Mouse (Mus musculus): ENCODE data around the gene Fas.

DNA sequence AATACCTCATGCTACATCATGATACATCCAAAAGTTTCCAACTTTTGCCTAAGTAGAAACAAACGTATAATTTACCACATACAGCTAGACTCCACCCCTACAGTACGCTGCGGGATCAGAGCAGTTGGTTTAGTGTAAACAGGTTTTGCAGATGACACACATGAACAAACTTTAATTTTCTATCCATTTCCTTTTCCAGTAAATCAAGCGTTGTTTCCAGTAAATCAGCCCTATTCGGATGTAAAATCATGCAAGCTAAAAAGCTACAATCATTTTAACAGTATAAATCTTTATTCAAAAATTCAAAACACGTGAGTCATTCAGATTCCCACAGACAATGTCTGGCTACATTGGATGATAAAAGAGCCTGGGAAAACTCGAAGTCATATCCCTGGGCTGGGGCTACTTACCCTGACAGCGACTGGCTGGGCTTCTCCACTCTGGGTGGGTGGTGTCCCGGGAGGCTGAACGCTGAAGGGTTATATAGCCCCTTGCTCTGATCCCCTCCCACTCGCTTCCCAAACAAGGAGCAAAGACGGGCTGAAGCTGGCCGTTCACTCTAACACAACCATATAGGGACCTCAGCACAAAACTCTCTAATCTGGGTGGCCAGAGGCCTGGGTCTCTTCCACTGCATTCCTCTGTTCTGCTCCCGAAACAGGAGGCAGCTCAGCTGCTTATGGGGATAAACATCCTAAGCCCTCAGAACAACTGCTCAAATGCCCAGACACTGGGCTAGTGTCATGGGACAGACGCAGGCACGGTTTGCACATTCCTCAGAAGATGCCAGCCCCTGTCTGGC is 35.4 kb upstream of the Fas start, which contains the start of gene Acta2:
- no peak for TF ChIP-seq TAL1 (IDR thresholded peaks at IDR 0.05; ENCODE audit: low read length)
- no peak for TF ChIP-seq GATA1 (IDR thresholded peaks at IDR 0.05; ENCODE audit: low read length)
